ENCODE assay signal across 17 mouse cellular contexts in the genomic region with DNA sequence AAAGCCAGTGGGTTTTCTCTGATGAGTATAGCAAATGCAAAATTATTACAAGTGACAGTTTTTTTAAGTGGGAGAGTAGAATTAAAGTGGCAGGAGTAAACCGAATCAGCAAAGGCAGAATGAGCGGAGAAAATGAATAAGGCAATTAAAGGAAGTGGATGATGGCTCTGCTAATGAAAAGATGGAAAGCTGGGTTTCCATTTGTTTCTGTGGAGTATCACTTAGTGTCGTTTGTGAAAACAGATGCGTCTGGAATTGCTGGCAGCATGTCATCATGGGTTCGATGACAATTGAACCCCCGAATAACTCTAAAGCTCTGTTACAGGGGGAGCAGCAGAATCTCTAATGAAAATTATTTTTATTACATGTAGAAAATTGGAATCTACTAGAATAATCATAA.
DNase-seq lines count a peak whose midpoint lies in the region; ATAC-seq and TF ChIP-seq lines count a peak whose summit lies in the region.
"Had no signal": no experiment of that assay in that cellular context is flagged by ENCODE, and none has a peak within 500 bp of the region (broad histone marks: within the 10 kb centered on the region; RNA-seq: fewer than 3 reads in every experiment).

No protein-coding gene starts in this region.

- no peaks in the 10 kb centered on the region for H3K9me3 ChIP-seq in forebrain, embryonic 12.5 days
- no peaks in the 10 kb centered on the region for H3K9me3 ChIP-seq in hindbrain, embryonic 13.5 days
- H3K9me3 ChIP-seq in midbrain, embryonic 14.5 days (ENCODE audit: control insufficient read depth, low read length) = no peaks in the 10 kb centered on the region
- no peaks in the 10 kb centered on the region for H3K9me3 ChIP-seq in intestine, postnatal 0 days (ENCODE audit: control insufficient read depth)
- H3K9me3 ChIP-seq: embryonic facial prominence, embryonic 15.5 days had no signal

- DNase-seq in MN1 (ENCODE audit: low spot score) = peak; percentile 53
- no peak for DNase-seq in midbrain, embryonic 14.5 days
- no peak for DNase-seq in kidney, postnatal 25 days
- no peak for DNase-seq in layer of hippocampus, postnatal 25 days (ENCODE audit: extremely low spot score in 1 of 2, low spot score in 1 of 2)
- DNase-seq in kidney, adult 9 months = no peak
- DNase-seq: B cell, adult 2 months; cerebellum, adult 8-10 months; gastrocnemius, postnatal 25 days; lung, embryonic 14.5 days; right cerebral cortex, postnatal 4 days; thymus, adult 2 months had no signal

- ATAC-seq in forebrain, embryonic 12.5 days (ENCODE audit: low FRiP score) = no peak
- no peak for ATAC-seq in hindbrain, embryonic 13.5 days (ENCODE audit: low FRiP score)
- no peak for ATAC-seq in midbrain, embryonic 14.5 days (ENCODE audit: low FRiP score, low TSS enrichment)
- ATAC-seq in intestine, postnatal 0 days = no peak

- no peaks in the 10 kb centered on the region for H3K36me3 ChIP-seq in forebrain, embryonic 12.5 days (replicated peaks)
- no peaks in the 10 kb centered on the region for H3K36me3 ChIP-seq in hindbrain, embryonic 13.5 days
- no peaks in the 10 kb centered on the region for H3K36me3 ChIP-seq in midbrain, embryonic 14.5 days (ENCODE audit: control insufficient read depth, insufficient read depth, low read length)
- no peaks in the 10 kb centered on the region for H3K36me3 ChIP-seq in intestine, postnatal 0 days (ENCODE audit: control insufficient read depth, insufficient read depth)
- H3K36me3 ChIP-seq: embryonic facial prominence, embryonic 15.5 days had no signal

- H3K4me2 ChIP-seq in forebrain, embryonic 12.5 days = peak overlapping the region; percentile 51
- H3K4me2 ChIP-seq in hindbrain, embryonic 13.5 days = peak overlapping the region; percentile 54
- peak overlapping the region; percentile 58 for H3K4me2 ChIP-seq in midbrain, embryonic 14.5 days (ENCODE audit: low read length)
- no peak overlapping the region for H3K4me2 ChIP-seq in intestine, postnatal 0 days (replicated peaks; ENCODE audit: low read depth)
- H3K4me2 ChIP-seq: embryonic facial prominence, embryonic 15.5 days; heart, embryonic 11.5 days; liver, embryonic 11.5 days; lung, embryonic 14.5 days had no signal

- peak overlapping the region; percentile 43 for H3K4me3 ChIP-seq in forebrain, embryonic 12.5 days (replicated peaks)
- H3K4me3 ChIP-seq in hindbrain, embryonic 13.5 days = peak overlapping the region; percentile 46
- peak overlapping the region; percentile 41 for H3K4me3 ChIP-seq in midbrain, embryonic 14.5 days (replicated peaks; ENCODE audit: low read depth, low read length)
- no peak overlapping the region for H3K4me3 ChIP-seq in intestine, postnatal 0 days (ENCODE audit: low read depth, low read length)
- H3K4me3 ChIP-seq: embryonic facial prominence, embryonic 15.5 days had no signal

- H3K27ac ChIP-seq in forebrain, embryonic 12.5 days = peak overlapping the region; percentile 73; the same call in 1 of the 2 replicates
- H3K27ac ChIP-seq in hindbrain, embryonic 13.5 days = peak overlapping the region; percentile 63
- H3K27ac ChIP-seq in midbrain, embryonic 14.5 days (replicated peaks; ENCODE audit: low read depth, low read length) = 0 out of 2 replicates have a peak overlapping the region, but pooled peaks have one; percentile 37
- H3K27ac ChIP-seq in intestine, postnatal 0 days (ENCODE audit: low read depth, low read length) = no peak overlapping the region
- H3K27ac ChIP-seq: embryonic facial prominence, embryonic 15.5 days had no signal

- peaks cover 16% of the 10 kb centered on the region for H3K4me1 ChIP-seq in forebrain, embryonic 12.5 days
- peaks cover 22% of the 10 kb centered on the region for H3K4me1 ChIP-seq in hindbrain, embryonic 13.5 days (replicated peaks)
- H3K4me1 ChIP-seq in midbrain, embryonic 14.5 days (ENCODE audit: control insufficient read depth, insufficient read depth, low read length) = peaks cover 18% of the 10 kb centered on the region; the same call in 1 of the 2 replicates
- H3K4me1 ChIP-seq in intestine, postnatal 0 days (replicated peaks; ENCODE audit: control insufficient read depth, insufficient read depth, low read length) = no peaks in the 10 kb centered on the region
- H3K4me1 ChIP-seq: embryonic facial prominence, embryonic 15.5 days had no signal

- TF ChIP-seq CTCF in intestine, postnatal 0 days (IDR thresholded peaks at IDR 0.05; ENCODE audit: low read depth) = no peak

- peaks cover 6% of the 10 kb centered on the region; the same call in 1 of the 2 replicates for H3K27me3 ChIP-seq in forebrain, embryonic 12.5 days
- H3K27me3 ChIP-seq in hindbrain, embryonic 13.5 days = peaks cover 6% of the 10 kb centered on the region; the same call in 1 of the 2 replicates
- no peaks in the 10 kb centered on the region for H3K27me3 ChIP-seq in midbrain, embryonic 14.5 days (ENCODE audit: control insufficient read depth, insufficient read depth, low read length)
- H3K27me3 ChIP-seq in intestine, postnatal 0 days (replicated peaks; ENCODE audit: control insufficient read depth, insufficient read depth, low read length) = no peaks in the 10 kb centered on the region

- peak overlapping the region; percentile 45; the same call in 1 of the 2 replicates for H3K9ac ChIP-seq in forebrain, embryonic 12.5 days
- H3K9ac ChIP-seq in hindbrain, embryonic 13.5 days = peak overlapping the region; percentile 64
- peak overlapping the region; percentile 36; the same call in 1 of the 2 replicates for H3K9ac ChIP-seq in midbrain, embryonic 14.5 days (replicated peaks; ENCODE audit: low read length)
- H3K9ac ChIP-seq in intestine, postnatal 0 days (ENCODE audit: low read depth, low read length) = no peak overlapping the region
- H3K9ac ChIP-seq: embryonic facial prominence, embryonic 15.5 days; lung, embryonic 14.5 days had no signal

- 39% methylated on average over 6 of the region's 6 CpGs for WGBS in forebrain, embryonic 12.5 days
- WGBS in hindbrain, embryonic 13.5 days = 41% methylated on average over 6 of the region's 6 CpGs
- 49% methylated on average over 6 of the region's 6 CpGs for WGBS in midbrain, embryonic 14.5 days
- WGBS in intestine, postnatal 0 days = 75% methylated on average over 6 of the region's 6 CpGs
